Mouse (Mus musculus): ENCODE measurements around the gene Elovl6. TPM values are rescaled to one million over a fixed set of nuclear protein-coding genes. Genes with fewer than 3 reads are reported as not detected.

The Elovl6 gene
- polyA plus RNA-seq, 1 experiment from 2014 or later, result 44.7 TPM

DNA sequence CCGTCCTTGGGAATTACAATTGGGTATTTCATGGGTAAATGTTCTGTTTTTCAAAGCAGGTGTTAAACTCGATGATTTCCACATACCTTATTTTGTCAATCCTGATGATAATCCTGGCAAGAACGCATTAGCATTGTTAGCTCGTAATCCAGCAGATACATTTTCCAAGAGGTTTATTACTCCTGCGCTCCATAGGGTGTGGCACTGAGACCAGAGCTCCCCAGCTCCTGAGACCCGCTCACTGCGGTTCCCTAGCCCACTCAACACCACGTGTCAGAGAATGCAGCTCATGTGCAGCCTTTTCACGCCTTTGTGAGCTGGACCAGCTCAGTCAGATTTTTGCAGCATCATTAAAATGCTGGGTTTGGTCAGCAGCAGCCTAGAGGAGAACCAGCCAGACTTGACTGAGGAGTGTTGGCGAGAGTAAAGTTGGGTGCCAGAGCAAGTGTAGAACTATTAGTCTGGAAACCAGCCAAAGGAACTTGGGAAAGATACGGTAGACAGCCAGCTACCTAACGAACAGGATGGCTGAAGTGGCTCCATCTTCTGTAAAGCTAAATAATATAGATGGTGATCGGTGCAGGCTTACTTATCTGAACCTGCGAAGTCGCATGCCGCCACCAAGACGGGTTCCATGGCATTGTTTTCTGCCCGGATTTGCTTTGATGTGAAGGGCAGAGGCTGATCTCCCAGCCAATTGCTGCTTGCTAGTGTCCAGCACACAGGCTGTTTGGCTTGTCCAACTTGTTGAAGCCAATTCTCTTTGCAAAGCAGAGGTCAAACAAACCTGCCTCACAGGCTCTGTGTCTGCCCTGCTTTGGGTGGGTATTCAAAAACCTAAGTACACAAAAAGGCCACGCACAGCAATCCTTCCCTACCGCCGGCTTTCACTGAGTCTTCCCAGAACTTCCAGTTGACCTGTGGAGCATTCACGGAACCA lies 26.1 kb downstream of the Elovl6 start:
- Histone ChIP-seq H3K9ac (replicated peaks; ENCODE audit: low read depth, low read length) (no peak overlapping the region), H3K27me3 (replicated peaks; ENCODE audit: control insufficient read depth, insufficient read depth, low read length) (no peaks in the 10 kb centered on the region), H3K36me3 (ENCODE audit: control insufficient read depth, insufficient read depth) (no peaks in the 10 kb centered on the region), H3K9me3 (ENCODE audit: control insufficient read depth, low read length) (no peaks in the 10 kb centered on the region), H3K4me2 (ENCODE audit: low read length) (no peak overlapping the region), H3K4me3 (replicated peaks; ENCODE audit: low read length) (no peak overlapping the region), H3K27ac (ENCODE audit: low read length) (no peak overlapping the region), H3K4me1 (replicated peaks; ENCODE audit: control insufficient read depth, insufficient read depth, low read length) (no peaks in the 10 kb centered on the region)
- no peak for ATAC-seq
- WGBS, result 82% methylated on average over 22 of the region's 22 CpGs

DNA sequence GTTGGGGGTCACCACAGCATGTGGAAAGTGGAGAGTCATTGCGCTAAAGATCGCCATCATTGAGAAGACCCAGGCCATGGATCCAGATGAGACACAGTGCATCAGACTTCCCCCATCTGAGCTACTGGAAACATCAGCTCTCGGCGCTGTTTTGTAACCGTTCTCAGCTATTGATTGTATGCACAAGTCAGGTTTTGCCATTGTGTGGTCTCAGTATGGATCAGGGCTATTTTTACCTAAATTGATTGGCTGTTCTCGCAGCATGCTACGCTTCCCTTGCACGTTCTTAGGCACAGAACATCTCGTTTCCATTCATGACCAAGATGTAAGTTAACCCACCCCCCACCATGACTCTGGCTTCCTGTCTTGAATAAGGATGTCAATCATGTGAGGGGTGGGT lies 27.9 kb downstream of the Elovl6 start:
- no peak overlapping the region for H3K4me2 ChIP-seq (ENCODE audit: low read length)
- no peak for ATAC-seq

DNA sequence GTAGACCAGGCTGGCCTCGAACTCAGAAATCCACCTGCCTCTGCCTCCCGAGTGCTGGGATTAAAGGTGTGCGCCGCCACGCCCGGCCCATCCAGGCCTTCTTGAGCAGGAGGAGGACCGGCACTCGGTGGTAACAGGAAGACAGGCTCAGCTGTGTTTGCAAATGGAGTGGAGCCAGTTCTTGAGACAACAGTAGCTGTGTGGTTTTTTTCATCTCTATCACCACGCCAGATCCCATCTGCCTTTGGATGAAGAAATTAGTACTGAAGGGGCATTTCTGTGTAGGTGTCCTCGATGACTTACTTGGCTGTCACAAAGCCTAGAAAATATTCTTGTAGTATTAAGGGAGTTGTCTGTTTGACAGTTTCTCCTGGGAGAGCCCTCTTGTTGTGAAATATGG lies 28.9 kb downstream of the Elovl6 start:
- 90% methylated on average over 10 of the region's 10 CpGs for WGBS
- Histone ChIP-seq H3K36me3 (ENCODE audit: control insufficient read depth, insufficient read depth) (no peaks in the 10 kb centered on the region), H3K4me1 (replicated peaks; ENCODE audit: control insufficient read depth, insufficient read depth, low read length) (no peaks in the 10 kb centered on the region), H3K9me3 (ENCODE audit: control insufficient read depth, low read length) (no peaks in the 10 kb centered on the region), H3K27ac (ENCODE audit: low read length) (no peak overlapping the region), H3K27me3 (replicated peaks; ENCODE audit: control insufficient read depth, insufficient read depth, low read length) (no peaks in the 10 kb centered on the region), H3K9ac (replicated peaks; ENCODE audit: low read depth, low read length) (no peak overlapping the region), H3K4me3 (replicated peaks; ENCODE audit: low read length) (no peak overlapping the region), H3K4me2 (ENCODE audit: low read length) (no peak overlapping the region)
- no peak for ATAC-seq

More for the DNA sequence above, 27.9 kb downstream of the Elovl6 start:
- WGBS, result 90% methylated on average over 9 of the region's 9 CpGs
- Histone ChIP-seq H3K4me1 (replicated peaks; ENCODE audit: control insufficient read depth, insufficient read depth, low read length) (no peaks in the 10 kb centered on the region), H3K27me3 (replicated peaks; ENCODE audit: control insufficient read depth, insufficient read depth, low read length) (no peaks in the 10 kb centered on the region), H3K4me3 (replicated peaks; ENCODE audit: low read length) (no peak overlapping the region), H3K9me3 (ENCODE audit: control insufficient read depth, low read length) (no peaks in the 10 kb centered on the region), H3K27ac (ENCODE audit: low read length) (no peak overlapping the region), H3K36me3 (ENCODE audit: control insufficient read depth, insufficient read depth) (no peaks in the 10 kb centered on the region), H3K9ac (replicated peaks; ENCODE audit: low read depth, low read length) (no peak overlapping the region)

DNA sequence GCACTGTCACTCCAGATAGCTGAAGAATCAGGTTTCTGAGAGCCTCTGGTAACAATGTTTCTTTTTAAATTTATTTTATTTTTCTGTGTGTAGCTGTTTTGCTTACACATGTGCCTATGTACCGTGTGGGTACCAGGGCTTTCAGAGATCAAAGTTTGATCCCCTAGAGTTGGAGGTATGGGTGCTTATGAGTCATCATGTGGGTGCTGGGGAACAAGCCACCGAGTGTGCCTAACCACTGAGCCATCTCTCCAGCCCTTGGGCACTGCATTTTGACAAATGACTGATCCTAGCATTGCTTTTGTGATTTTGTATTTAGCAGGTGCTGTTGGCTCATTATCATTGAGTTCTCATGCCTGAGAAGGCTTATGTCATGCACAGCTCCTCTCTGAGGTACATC lies 29.7 kb downstream of the Elovl6 start:
- H3K27ac ChIP-seq (ENCODE audit: low read length), result no peak overlapping the region
- no peaks in the 10 kb centered on the region for H3K27me3 ChIP-seq (replicated peaks; ENCODE audit: control insufficient read depth, insufficient read depth, low read length)
- no peaks in the 10 kb centered on the region for H3K36me3 ChIP-seq (ENCODE audit: control insufficient read depth, insufficient read depth)
- H3K9me3 ChIP-seq (ENCODE audit: control insufficient read depth, low read length), result no peaks in the 10 kb centered on the region
- peaks cover 4% of the 10 kb centered on the region; the same call in 1 of the 2 replicates for H3K4me1 ChIP-seq (replicated peaks; ENCODE audit: control insufficient read depth, insufficient read depth, low read length)
- no peak overlapping the region for H3K4me2 ChIP-seq (ENCODE audit: low read length)
- no peak overlapping the region for H3K4me3 ChIP-seq (replicated peaks; ENCODE audit: low read length)
- H3K9ac ChIP-seq (replicated peaks; ENCODE audit: low read depth, low read length), result no peak overlapping the region
- 93% methylated on average over 2 of the region's 2 CpGs for WGBS
- no peak for ATAC-seq

DNA sequence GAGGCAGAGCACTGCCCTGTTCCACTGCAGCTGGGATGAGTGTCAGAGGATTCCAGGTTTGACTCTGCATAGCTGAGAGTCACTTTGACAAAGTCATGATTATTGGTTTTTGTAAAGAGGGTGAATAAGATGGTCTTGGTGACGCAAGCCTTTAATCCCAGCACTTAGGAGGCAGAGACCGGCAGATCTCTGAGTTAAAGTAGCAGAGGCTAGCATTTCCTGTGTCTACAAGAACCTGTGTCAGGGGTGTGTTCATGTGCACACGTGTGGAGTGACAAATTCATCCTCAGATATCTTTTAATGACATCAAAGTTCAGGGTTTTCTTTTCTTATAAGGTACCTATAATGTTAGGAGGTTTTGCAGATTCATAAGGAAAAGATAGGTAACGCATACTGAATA lies 30.3 kb downstream of the Elovl6 start:
- no peaks in the 10 kb centered on the region for H3K9me3 ChIP-seq (ENCODE audit: control insufficient read depth, low read length)
- no peaks in the 10 kb centered on the region for H3K36me3 ChIP-seq (ENCODE audit: control insufficient read depth, insufficient read depth)
- no peak overlapping the region for H3K4me3 ChIP-seq (replicated peaks; ENCODE audit: low read length)
- H3K9ac ChIP-seq (replicated peaks; ENCODE audit: low read depth, low read length), result no peak overlapping the region
- no peak overlapping the region for H3K4me2 ChIP-seq (ENCODE audit: low read length)
- no peaks in the 10 kb centered on the region for H3K27me3 ChIP-seq (replicated peaks; ENCODE audit: control insufficient read depth, insufficient read depth, low read length)
- WGBS, result 93% methylated on average over 4 of the region's 4 CpGs
- peaks cover 5% of the 10 kb centered on the region; the same call in 1 of the 2 replicates for H3K4me1 ChIP-seq (replicated peaks; ENCODE audit: control insufficient read depth, insufficient read depth, low read length)
- no peak overlapping the region for H3K27ac ChIP-seq (ENCODE audit: low read length)
- no peak for ATAC-seq

DNA sequence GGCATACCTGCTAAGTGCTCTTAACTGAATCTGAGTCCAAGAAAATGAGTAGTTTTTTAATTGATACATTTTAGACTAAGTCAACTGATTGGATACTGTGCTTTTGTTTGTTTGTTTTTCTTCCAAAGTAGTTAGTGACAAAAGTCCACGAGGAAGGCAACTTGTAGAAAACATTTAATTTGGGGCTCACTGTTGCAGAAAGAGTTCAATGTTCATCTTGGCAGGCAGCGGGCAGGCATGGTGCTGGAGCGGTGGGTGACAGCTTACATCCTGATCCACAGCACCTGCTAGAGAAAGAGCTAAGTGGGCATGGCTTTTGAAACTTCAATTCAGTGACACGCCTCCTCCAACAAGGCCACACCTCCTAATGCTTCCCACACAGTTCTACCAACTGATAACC lies 31.7 kb downstream of the Elovl6 start:
- Histone ChIP-seq H3K27me3 (replicated peaks; ENCODE audit: control insufficient read depth, insufficient read depth, low read length) (no peaks in the 10 kb centered on the region), H3K9me3 (ENCODE audit: control insufficient read depth, low read length) (no peaks in the 10 kb centered on the region), H3K4me3 (replicated peaks; ENCODE audit: low read length) (no peak overlapping the region), H3K4me1 (replicated peaks; ENCODE audit: control insufficient read depth, insufficient read depth, low read length) (peaks cover 5% of the 10 kb centered on the region; the same call in 1 of the 2 replicates), H3K9ac (replicated peaks; ENCODE audit: low read depth, low read length) (no peak overlapping the region), H3K27ac (ENCODE audit: low read length) (no peak overlapping the region), H3K4me2 (ENCODE audit: low read length) (no peak overlapping the region), H3K36me3 (ENCODE audit: control insufficient read depth, insufficient read depth) (no peaks in the 10 kb centered on the region)
- WGBS, result 93% methylated on average over 4 of the region's 4 CpGs
- no peak for ATAC-seq

DNA sequence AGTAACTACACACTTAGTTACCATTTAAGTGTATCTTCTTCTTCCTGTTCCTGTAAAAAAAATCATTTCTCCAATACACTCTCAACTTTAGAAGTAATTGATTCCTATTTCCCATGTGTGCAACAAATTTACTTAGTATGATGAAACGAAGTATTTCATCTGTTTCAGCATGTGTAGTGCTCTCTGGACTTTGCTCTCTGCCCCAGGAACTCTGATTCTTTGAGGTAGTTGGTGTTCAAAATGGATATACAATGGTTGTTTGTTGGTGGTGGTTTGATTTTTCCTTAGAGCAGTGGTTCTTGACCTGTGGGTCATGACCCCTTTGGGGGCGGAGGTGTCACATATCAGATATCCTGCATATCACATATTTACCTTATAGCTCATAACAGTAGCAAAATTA lies 32.7 kb downstream of the Elovl6 start:
- H3K9me3 ChIP-seq (ENCODE audit: control insufficient read depth, low read length), result no peaks in the 10 kb centered on the region
- ATAC-seq, result no peak
- H3K27me3 ChIP-seq (replicated peaks; ENCODE audit: control insufficient read depth, insufficient read depth, low read length), result no peaks in the 10 kb centered on the region
- no peaks in the 10 kb centered on the region for H3K36me3 ChIP-seq (ENCODE audit: control insufficient read depth, insufficient read depth)
- no peak overlapping the region for H3K4me3 ChIP-seq (replicated peaks; ENCODE audit: low read length)
- H3K4me1 ChIP-seq (replicated peaks; ENCODE audit: control insufficient read depth, insufficient read depth, low read length), result peaks cover 5% of the 10 kb centered on the region; the same call in 1 of the 2 replicates
- no peak overlapping the region for H3K9ac ChIP-seq (replicated peaks; ENCODE audit: low read depth, low read length)
- WGBS, result 92% methylated on average over 2 of the region's 2 CpGs
- H3K27ac ChIP-seq (ENCODE audit: low read length), result no peak overlapping the region
- no peak overlapping the region for H3K4me2 ChIP-seq (ENCODE audit: low read length)

DNA sequence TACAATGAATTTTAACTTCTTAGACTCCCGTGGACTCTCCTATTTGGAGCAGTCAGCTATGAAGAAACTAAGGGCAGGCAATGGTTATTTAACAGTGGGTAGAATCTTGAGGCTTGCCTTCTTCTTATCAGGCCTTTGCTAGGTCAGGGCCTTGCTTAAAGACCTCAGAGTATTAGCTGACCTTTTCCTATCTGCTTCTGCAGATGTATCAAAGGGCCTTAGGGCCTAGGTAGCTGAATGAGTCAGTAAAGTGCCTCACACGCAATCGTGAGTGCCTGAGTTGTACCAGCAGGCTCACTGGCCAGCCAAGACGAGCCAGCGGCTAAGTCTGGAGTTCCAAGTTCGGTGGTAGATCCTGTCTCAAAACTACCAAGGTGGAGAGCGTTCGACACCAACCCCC lies 33.3 kb downstream of the Elovl6 start:
- Histone ChIP-seq H3K27me3 (replicated peaks; ENCODE audit: control insufficient read depth, insufficient read depth, low read length) (no peaks in the 10 kb centered on the region), H3K4me3 (replicated peaks; ENCODE audit: low read length) (no peak overlapping the region), H3K9me3 (ENCODE audit: control insufficient read depth, low read length) (no peaks in the 10 kb centered on the region), H3K4me2 (ENCODE audit: low read length) (no peak overlapping the region), H3K4me1 (replicated peaks; ENCODE audit: control insufficient read depth, insufficient read depth, low read length) (peaks cover 5% of the 10 kb centered on the region; the same call in 1 of the 2 replicates), H3K9ac (replicated peaks; ENCODE audit: low read depth, low read length) (no peak overlapping the region), H3K36me3 (ENCODE audit: control insufficient read depth, insufficient read depth) (no peaks in the 10 kb centered on the region), H3K27ac (ENCODE audit: low read length) (no peak overlapping the region)
- 93% methylated on average over 8 of the region's 8 CpGs for WGBS
- ATAC-seq, result no peak

DNA sequence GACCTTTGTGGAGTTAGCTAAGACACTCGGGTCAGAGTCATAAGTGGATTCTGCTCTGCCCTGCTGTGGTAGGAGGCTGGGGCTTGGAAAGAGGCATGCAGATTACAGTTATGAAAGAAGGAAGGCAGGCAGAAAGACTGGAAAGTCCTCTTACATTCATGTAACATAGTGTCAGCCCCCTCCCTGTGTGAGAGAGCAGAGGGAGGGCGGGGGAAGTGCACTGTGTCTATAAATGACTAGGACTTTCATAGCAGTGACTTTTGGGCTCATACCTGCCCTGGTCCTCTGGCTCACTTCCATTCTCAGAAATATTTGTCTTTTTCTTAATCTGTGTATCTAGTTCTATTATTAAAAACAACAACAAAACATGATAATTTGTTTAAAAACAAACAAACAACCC lies 33.9 kb downstream of the Elovl6 start:
- peaks cover 5% of the 10 kb centered on the region; the same call in 1 of the 2 replicates for H3K4me1 ChIP-seq (replicated peaks; ENCODE audit: control insufficient read depth, insufficient read depth, low read length)
- no peak overlapping the region for H3K4me3 ChIP-seq (replicated peaks; ENCODE audit: low read length)
- WGBS, result 91% methylated on average over 2 of the region's 2 CpGs

More for the DNA sequence above, 33.9 kb downstream of the Elovl6 start:
- Histone ChIP-seq H3K4me2 (ENCODE audit: low read length) (no peak overlapping the region), H3K27me3 (replicated peaks; ENCODE audit: control insufficient read depth, insufficient read depth, low read length) (no peaks in the 10 kb centered on the region), H3K9me3 (ENCODE audit: control insufficient read depth, low read length) (no peaks in the 10 kb centered on the region), H3K9ac (replicated peaks; ENCODE audit: low read depth, low read length) (no peak overlapping the region), H3K36me3 (ENCODE audit: control insufficient read depth, insufficient read depth) (no peaks in the 10 kb centered on the region), H3K27ac (ENCODE audit: low read length) (no peak overlapping the region)
- no peak for ATAC-seq
